Mouse (Mus musculus): ENCODE data around the gene Ap2s1. TPM values are rescaled to one million over a fixed set of nuclear protein-coding genes. Genes with fewer than 3 reads are reported as not detected.

The Ap2s1 gene
- polyA plus RNA-seq, 1 experiment from 2014 or later, result 270 TPM

DNA sequence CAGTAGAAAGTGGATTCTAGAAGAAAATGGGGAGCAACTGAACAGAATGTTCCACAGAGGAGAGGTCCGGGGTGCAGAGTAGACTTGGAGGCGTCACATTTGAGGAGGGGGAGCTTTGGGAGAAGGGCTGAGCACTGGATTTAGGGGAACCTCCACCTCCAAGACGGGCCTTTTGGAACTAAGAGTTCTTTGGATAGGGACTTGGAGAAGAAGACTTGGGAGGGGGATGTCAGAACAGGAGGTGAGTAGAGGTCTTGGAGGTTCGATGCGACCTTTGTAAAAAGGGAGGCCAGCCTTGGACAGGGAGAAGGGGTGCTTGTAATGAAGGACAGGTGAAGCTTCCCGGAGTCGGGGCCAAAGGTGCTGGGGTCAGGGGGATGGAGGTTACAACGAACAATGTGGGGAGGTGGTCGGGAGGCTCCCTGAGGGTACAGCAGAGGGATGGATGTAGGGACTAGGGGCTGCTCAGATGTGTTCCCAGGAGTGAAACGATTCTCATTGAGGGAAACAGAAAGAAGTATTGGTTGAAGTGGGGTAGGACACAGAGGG, 920 bp downstream of the Ap2s1 start:
- Histone ChIP-seq H3K27ac (ENCODE audit: low read depth, low read length) (no peak overlapping the region), H3K9me3 (ENCODE audit: control insufficient read depth, low read length) (no peaks in the 10 kb centered on the region), H3K9ac (ENCODE audit: low read depth, low read length) (peak overlapping the region; percentile 85), H3K4me1 (ENCODE audit: control insufficient read depth, insufficient read depth, low read length) (peaks cover 8% of the 10 kb centered on the region), H3K4me3 (ENCODE audit: low read length) (peak overlapping the region; percentile 94), H3K27me3 (ENCODE audit: control insufficient read depth, insufficient read depth, low read length) (no peaks in the 10 kb centered on the region), H3K36me3 (ENCODE audit: control insufficient read depth, insufficient read depth, low read length) (peaks cover 11% of the 10 kb centered on the region; the same call in 1 of the 2 replicates), H3K4me2 (replicated peaks; ENCODE audit: low read depth, low read length) (peak overlapping the region; percentile 86)
- no peak for ATAC-seq (ENCODE audit: low FRiP score, low TSS enrichment)
- 55% methylated on average over 10 of the region's 10 CpGs for WGBS

DNA sequence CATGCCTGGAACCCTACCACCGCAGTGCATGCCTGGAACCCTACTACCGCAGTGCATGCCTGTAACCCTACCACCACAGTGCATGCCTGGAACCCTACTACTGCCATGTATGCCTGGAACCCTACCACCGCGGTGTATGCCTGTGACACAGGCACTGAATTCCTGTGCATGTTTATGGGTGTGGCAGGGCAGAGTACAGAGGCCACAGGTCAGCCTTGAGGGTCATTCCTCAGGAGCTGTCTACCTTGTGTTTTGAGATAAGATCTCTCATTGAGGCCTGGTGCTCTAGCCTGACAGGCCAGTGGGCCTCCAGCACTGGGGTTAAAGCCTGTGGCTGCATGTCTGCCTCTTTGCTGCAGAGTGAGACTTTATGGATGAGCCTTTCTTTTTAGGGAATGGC, 7.2 kb downstream of the Ap2s1 start:
- Histone ChIP-seq H3K4me1 (ENCODE audit: control insufficient read depth, insufficient read depth, low read length) (no peaks in the 10 kb centered on the region), H3K36me3 (ENCODE audit: control insufficient read depth, insufficient read depth, low read length) (peaks cover 54% of the 10 kb centered on the region), H3K9me3 (ENCODE audit: control insufficient read depth, low read length) (no peaks in the 10 kb centered on the region), H3K27me3 (ENCODE audit: control insufficient read depth, insufficient read depth, low read length) (no peaks in the 10 kb centered on the region), H3K27ac (ENCODE audit: low read depth, low read length) (no peak overlapping the region), H3K4me2 (replicated peaks; ENCODE audit: low read depth, low read length) (no peak overlapping the region), H3K9ac (ENCODE audit: low read depth, low read length) (no peak overlapping the region), H3K4me3 (ENCODE audit: low read length) (no peak overlapping the region)
- no peak for ATAC-seq (ENCODE audit: low FRiP score, low TSS enrichment)
- WGBS, result 90% methylated on average over 4 of the region's 4 CpGs

DNA sequence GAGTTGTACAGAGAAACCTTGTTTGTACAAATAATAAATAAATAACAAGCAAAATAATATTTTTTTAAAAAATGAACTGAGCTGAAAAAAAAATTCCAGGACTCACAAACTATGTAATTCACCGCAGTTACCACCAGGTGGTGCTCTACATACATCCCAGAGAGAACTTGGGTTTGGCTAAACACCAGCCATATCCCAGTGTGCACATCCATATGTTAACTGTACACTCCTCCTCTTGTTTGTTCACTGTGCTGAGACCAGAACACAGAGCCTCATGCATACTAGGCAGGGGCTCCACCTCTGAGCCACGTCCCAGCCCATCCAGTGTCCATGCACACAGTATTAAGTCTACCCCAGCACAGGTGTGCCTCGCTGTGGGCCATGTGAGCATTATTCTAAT, 7.9 kb downstream of the Ap2s1 start:
- Histone ChIP-seq H3K27ac (ENCODE audit: low read depth, low read length) (no peak overlapping the region), H3K4me3 (ENCODE audit: low read length) (no peak overlapping the region), H3K9me3 (ENCODE audit: control insufficient read depth, low read length) (no peaks in the 10 kb centered on the region), H3K36me3 (ENCODE audit: control insufficient read depth, insufficient read depth, low read length) (peaks cover 54% of the 10 kb centered on the region), H3K27me3 (ENCODE audit: control insufficient read depth, insufficient read depth, low read length) (no peaks in the 10 kb centered on the region), H3K4me1 (ENCODE audit: control insufficient read depth, insufficient read depth, low read length) (no peaks in the 10 kb centered on the region), H3K4me2 (replicated peaks; ENCODE audit: low read depth, low read length) (no peak overlapping the region), H3K9ac (ENCODE audit: low read depth, low read length) (no peak overlapping the region)
- 57% methylated on average over 3 of the region's 3 CpGs for WGBS
- peak; percentile 65; the same call in 1 of the 2 replicates for ATAC-seq (ENCODE audit: low FRiP score, low TSS enrichment)

DNA sequence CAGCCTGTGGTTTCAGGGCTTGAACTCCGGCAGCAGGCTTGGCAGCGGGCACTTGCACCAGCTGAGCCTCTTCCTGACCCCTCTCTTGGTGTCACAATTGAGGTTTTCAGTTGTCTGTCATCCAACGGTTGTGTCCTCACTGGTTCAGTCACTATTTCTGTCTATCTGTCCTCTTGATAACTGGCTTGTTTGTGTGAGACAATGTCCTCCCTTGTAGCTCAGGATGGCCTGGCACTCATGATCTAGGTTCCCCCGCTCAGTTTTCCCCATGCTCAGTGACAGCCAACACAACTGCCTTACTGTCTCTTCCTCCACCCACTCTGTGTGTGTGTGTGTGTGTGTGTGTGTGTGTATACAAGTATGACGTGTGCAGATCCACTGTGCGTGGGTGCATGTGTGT, 9.4 kb downstream of the Ap2s1 start:
- H3K4me3 ChIP-seq (ENCODE audit: low read length), result no peak overlapping the region
- H3K9me3 ChIP-seq (ENCODE audit: control insufficient read depth, low read length), result no peaks in the 10 kb centered on the region
- ATAC-seq (ENCODE audit: low FRiP score, low TSS enrichment), result no peak
- no peaks in the 10 kb centered on the region for H3K4me1 ChIP-seq (ENCODE audit: control insufficient read depth, insufficient read depth, low read length)
- H3K27me3 ChIP-seq (ENCODE audit: control insufficient read depth, insufficient read depth, low read length), result no peaks in the 10 kb centered on the region
- no peak overlapping the region for H3K9ac ChIP-seq (ENCODE audit: low read depth, low read length)
- H3K4me2 ChIP-seq (replicated peaks; ENCODE audit: low read depth, low read length), result no peak overlapping the region
- H3K36me3 ChIP-seq (ENCODE audit: control insufficient read depth, insufficient read depth, low read length), result peaks cover 54% of the 10 kb centered on the region
- WGBS, result 94% methylated on average over 6 of the region's 6 CpGs
- H3K27ac ChIP-seq (ENCODE audit: low read depth, low read length), result no peak overlapping the region

DNA sequence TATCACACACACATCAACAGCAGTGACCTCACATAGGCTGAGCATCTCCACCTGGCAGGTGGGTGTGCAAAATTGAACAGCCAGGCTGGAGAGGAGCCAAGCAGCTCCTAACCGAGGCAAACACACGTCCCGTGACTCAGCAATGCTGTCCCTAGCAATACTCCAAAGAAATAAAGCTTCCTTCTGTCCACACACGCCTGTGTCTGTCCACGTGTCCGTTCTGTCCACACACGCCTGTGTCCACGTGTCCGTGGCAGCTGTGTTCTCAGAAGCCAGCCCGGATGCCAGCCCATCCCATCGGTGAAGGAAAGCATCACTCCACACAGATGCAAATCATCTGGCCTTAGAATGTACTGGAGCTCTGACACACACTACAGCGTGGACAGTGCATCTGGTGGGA, 13.8 kb downstream of the Ap2s1 start:
- Histone ChIP-seq H3K9me3 (ENCODE audit: control insufficient read depth, low read length) (no peaks in the 10 kb centered on the region), H3K27ac (ENCODE audit: low read depth, low read length) (no peak overlapping the region), H3K4me2 (replicated peaks; ENCODE audit: low read depth, low read length) (no peak overlapping the region), H3K36me3 (ENCODE audit: control insufficient read depth, insufficient read depth, low read length) (peaks cover 28% of the 10 kb centered on the region), H3K4me3 (ENCODE audit: low read length) (no peak overlapping the region), H3K27me3 (ENCODE audit: control insufficient read depth, insufficient read depth, low read length) (no peaks in the 10 kb centered on the region), H3K4me1 (ENCODE audit: control insufficient read depth, insufficient read depth, low read length) (no peaks in the 10 kb centered on the region), H3K9ac (ENCODE audit: low read depth, low read length) (no peak overlapping the region)
- 86% methylated on average over 12 of the region's 12 CpGs for WGBS
- ATAC-seq (ENCODE audit: low FRiP score, low TSS enrichment), result no peak

DNA sequence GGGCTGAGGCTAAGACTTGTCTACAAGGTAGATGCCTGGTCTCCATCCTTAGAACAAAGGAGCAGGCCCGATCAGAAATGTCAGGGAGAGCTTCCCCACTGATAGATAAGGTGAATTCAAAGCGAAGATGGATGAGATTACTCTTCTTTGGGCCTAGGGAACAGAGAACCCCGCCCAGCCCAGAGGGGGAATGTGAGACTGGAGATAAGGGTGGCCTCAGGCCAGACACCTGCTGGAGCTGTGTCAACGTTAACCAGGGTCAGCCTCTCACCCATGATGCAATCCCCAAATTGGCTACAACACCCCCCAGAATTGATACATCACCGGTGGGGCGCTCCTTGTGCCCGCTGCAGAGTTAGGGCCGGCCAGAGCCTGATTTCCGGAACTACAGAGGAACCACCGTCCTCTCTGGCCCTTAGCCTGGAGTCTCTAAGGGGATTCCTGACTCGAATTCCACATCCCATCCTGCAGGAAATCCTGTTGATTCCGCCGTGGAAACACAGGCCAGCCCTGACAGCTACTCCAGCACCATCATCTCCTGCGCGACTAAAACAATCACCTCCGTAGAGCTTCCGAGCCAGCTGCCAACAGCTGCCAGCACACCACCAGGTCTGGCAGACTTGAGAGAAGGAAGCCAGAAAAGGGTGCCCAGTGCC, 17.3 kb downstream of the Ap2s1 start:
- no peak for ATAC-seq (ENCODE audit: low FRiP score, low TSS enrichment)
- H3K4me1 ChIP-seq (ENCODE audit: control insufficient read depth, insufficient read depth, low read length), result peaks cover 3% of the 10 kb centered on the region; the same call in 1 of the 2 replicates
- H3K9ac ChIP-seq (ENCODE audit: low read depth, low read length), result no peak overlapping the region
- H3K4me3 ChIP-seq (ENCODE audit: low read length), result no peak overlapping the region
- whole genome bisulfite sequencing, result 69% methylated on average over 17 of the region's 17 CpGs
- no peaks in the 10 kb centered on the region for H3K36me3 ChIP-seq (ENCODE audit: control insufficient read depth, insufficient read depth, low read length)
- H3K4me2 ChIP-seq (replicated peaks; ENCODE audit: low read depth, low read length), result no peak overlapping the region
- no peaks in the 10 kb centered on the region for H3K9me3 ChIP-seq (ENCODE audit: control insufficient read depth, low read length)
- H3K27ac ChIP-seq (ENCODE audit: low read depth, low read length), result no peak overlapping the region; the same call in 1 of the 2 replicates
- no peaks in the 10 kb centered on the region for H3K27me3 ChIP-seq (ENCODE audit: control insufficient read depth, insufficient read depth, low read length)

DNA sequence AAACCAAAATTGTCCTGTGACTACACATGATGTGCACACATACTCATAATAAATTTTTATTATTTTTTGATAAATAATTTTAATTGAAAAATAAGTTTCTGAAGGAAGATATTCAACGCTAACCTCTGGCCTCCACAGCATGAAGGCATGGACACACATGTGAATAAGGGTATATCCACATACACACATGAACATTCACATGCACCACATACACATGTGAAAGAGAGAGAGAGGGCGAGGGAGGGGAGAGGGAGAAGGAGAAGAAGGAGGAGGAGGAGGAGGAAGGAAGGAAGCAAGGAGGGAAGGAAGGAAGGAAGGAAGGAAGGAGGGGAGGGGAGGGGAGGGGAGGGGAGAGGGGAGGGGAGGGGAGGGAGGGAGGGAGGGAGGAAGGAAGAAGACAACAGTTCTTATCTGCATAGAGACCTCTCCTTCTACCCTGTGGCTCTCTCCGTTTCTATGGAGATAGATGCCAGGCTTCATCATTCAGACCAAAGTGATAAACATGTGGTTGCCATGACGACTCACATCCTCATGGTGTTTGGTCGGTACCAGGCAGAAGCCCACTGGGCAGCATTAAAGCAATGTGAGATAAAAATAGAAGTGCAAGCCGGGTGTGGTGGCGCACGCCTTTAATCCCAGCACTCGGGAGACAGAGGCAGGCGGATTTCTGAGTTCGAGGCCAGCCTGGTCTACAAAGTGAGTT, 20.8 kb downstream of the Ap2s1 start:
- WGBS, result 83% methylated on average over 10 of the region's 11 CpGs
- no peaks in the 10 kb centered on the region for H3K9me3 ChIP-seq (ENCODE audit: control insufficient read depth, low read length)
- no peak overlapping the region for H3K4me2 ChIP-seq (replicated peaks; ENCODE audit: low read depth, low read length)
- H3K4me1 ChIP-seq (ENCODE audit: control insufficient read depth, insufficient read depth, low read length), result peaks cover 9% of the 10 kb centered on the region
- H3K4me3 ChIP-seq (ENCODE audit: low read length), result no peak overlapping the region
- no peak overlapping the region for H3K27ac ChIP-seq (ENCODE audit: low read depth, low read length)
- no peak for ATAC-seq (ENCODE audit: low FRiP score, low TSS enrichment)
- no peak overlapping the region for H3K9ac ChIP-seq (ENCODE audit: low read depth, low read length)
- no peaks in the 10 kb centered on the region for H3K36me3 ChIP-seq (ENCODE audit: control insufficient read depth, insufficient read depth, low read length)
- H3K27me3 ChIP-seq (ENCODE audit: control insufficient read depth, insufficient read depth, low read length), result no peaks in the 10 kb centered on the region

DNA sequence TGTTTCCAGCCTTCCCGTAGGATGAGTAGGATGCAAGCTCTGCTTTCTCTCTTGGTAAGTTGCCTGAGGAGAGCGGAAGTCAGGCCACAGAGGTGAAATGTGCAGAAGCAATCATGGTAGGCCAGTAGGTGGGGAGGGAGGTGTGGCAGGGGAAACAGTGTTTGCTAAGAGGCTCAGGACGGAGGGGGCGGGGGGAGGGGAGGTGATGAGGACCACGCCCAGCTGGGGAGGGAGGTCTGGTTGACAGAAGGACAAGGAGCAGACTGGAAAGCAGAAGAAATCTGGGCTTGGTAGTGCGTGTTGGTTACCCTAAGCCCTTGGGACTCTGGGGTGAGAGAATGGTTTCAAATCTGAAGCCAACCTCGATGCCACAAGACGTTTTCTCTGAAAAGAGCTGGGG, 22.1 kb downstream of the Ap2s1 start:
- Histone ChIP-seq H3K9ac (ENCODE audit: low read depth, low read length) (no peak overlapping the region), H3K4me3 (ENCODE audit: low read length) (no peak overlapping the region), H3K4me1 (ENCODE audit: control insufficient read depth, insufficient read depth, low read length) (peaks cover 9% of the 10 kb centered on the region), H3K9me3 (ENCODE audit: control insufficient read depth, low read length) (no peaks in the 10 kb centered on the region), H3K27ac (ENCODE audit: low read depth, low read length) (no peak overlapping the region), H3K4me2 (replicated peaks; ENCODE audit: low read depth, low read length) (no peak overlapping the region), H3K27me3 (ENCODE audit: control insufficient read depth, insufficient read depth, low read length) (no peaks in the 10 kb centered on the region), H3K36me3 (ENCODE audit: control insufficient read depth, insufficient read depth, low read length) (no peaks in the 10 kb centered on the region)
- no peak for ATAC-seq (ENCODE audit: low FRiP score, low TSS enrichment)
- 20% methylated on average over 8 of the region's 8 CpGs for WGBS

DNA sequence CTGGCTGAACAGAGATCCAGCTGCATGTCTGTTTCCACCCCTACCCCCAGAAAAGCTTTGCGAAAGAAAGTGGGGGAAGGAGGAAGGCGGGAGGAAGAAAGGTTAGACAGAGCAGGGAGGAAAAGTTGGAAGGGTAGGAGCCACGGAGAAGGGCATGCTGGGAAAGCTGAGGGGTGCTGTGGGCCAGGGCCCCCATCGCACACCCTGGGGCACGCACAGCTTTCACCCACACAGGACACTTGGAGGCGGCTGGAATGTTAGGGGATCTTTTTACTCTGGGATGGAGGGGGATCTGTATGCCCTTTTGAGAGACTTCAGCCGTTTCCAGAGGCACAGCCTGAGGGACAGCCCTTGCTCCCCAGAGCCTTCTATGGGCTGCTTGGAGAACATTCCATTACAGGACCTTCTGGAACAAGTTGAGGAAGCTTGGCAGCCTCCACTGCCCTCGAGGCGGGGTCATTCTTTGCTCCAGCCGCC, 22.8 kb downstream of the Ap2s1 start:
- H3K4me3 ChIP-seq (ENCODE audit: low read length), result no peak overlapping the region
- no peaks in the 10 kb centered on the region for H3K27me3 ChIP-seq (ENCODE audit: control insufficient read depth, insufficient read depth, low read length)
- peak overlapping the region; percentile 71 for H3K27ac ChIP-seq (ENCODE audit: low read depth, low read length)
- no peaks in the 10 kb centered on the region for H3K36me3 ChIP-seq (ENCODE audit: control insufficient read depth, insufficient read depth, low read length)
- ATAC-seq (ENCODE audit: low FRiP score, low TSS enrichment), result peak; percentile 58; the same call in 1 of the 2 replicates
- H3K4me1 ChIP-seq (ENCODE audit: control insufficient read depth, insufficient read depth, low read length), result peaks cover 9% of the 10 kb centered on the region
- H3K9ac ChIP-seq (ENCODE audit: low read depth, low read length), result no peak overlapping the region
- no peaks in the 10 kb centered on the region for H3K9me3 ChIP-seq (ENCODE audit: control insufficient read depth, low read length)
- 33% methylated on average over 10 of the region's 10 CpGs for WGBS
- no peak overlapping the region for H3K4me2 ChIP-seq (replicated peaks; ENCODE audit: low read depth, low read length)
